Mouse (Mus musculus): ENCODE measurements around the gene Kcnc4. TPM values are rescaled to one million over a fixed set of nuclear protein-coding genes. Genes with fewer than 3 reads are reported as not detected.

The Kcnc4 gene
- 0.53 and 0.76 TPM in 2 replicates for polyA plus RNA-seq (2015; fragmentation: Nextera tagmentation; extraction: Ambion mirVana)

DNA sequence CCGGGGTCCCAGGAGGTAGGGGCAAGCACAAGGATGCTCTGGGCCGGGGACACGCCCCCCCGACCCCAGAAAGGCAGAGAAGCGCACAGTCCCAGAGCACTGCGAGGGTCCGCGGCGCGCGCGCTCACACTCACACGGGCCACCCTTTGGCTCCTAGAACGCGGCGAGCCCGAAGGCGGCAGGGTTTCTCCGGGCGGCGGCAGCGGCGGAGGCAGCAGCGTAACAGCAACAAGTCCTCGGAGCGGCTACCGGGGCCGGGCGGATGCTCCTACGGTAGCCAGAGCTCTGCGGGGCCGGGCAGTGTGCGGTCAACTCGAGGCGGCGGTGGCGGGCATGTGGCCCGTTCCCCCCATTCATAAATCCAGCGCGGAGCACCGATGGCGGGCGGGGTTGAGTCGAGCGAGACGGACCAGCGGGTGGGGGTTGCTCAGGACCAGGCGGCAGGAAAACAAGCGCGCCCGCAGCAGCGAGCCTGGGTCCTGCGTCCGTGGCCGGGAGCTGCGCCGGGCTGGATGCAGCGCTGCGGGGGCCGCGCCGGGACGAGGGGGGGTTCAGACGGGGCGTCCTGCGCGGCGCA is at the start of gene Kcnc4:
TSS of gene Kcnc4 (minus strand) at position 357 of the 577 bp plus-strand sequence.
- no peaks in the 10 kb centered on the region for H3K9me3 ChIP-seq (replicated peaks)
- under 1% methylated on average over 63 of the region's 68 CpGs for WGBS
- H3K4me2 ChIP-seq (replicated peaks): peak within 1 kb of the TSS; percentile 98
- ATAC-seq (ENCODE audit: insufficient number of reproducible peaks, low FRiP score, low TSS enrichment, low read depth): no peak
- H3K27ac ChIP-seq (replicated peaks): no peak within 1 kb of the TSS
- H3K4me3 ChIP-seq (replicated peaks): peak within 1 kb of the TSS; percentile 51
- H3K4me1 ChIP-seq: peaks cover 23% of the 10 kb centered on the region
- 0 out of 2 replicates have a peak within 1 kb of the TSS, but pooled peaks have one; percentile 2 for H3K9ac ChIP-seq
- H3K36me3 ChIP-seq: no peaks in the 10 kb centered on the region
- peaks cover 87% of the 10 kb centered on the region for H3K27me3 ChIP-seq

DNA sequence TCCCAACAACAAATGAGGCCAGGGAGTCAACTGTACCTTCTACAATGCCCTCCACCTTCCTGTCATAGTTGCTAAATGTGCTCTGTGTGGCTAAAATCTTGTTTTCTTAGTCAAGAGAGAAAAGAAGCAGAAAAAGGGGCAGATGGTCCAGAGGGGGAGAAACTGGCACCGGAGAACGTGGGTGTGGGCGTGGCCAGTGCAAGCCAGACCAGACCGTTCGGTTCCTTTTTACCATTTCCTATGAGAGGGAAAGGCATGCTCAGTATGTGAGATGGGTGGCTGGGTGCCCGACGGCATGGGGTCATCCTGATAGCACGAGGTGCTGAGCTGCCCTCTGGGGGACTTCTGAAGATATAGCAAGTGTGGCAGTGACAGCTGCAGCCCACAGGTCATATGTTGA is 49.3 kb upstream of the Kcnc4 start:
- WGBS: 45% methylated on average over 8 of the region's 8 CpGs
- no peak overlapping the region for H3K4me2 ChIP-seq (replicated peaks)
- H3K36me3 ChIP-seq: no peaks in the 10 kb centered on the region
- H3K9me3 ChIP-seq (replicated peaks): no peaks in the 10 kb centered on the region
- no peak overlapping the region for H3K4me3 ChIP-seq (replicated peaks)
- no peak overlapping the region for H3K9ac ChIP-seq
- H3K27me3 ChIP-seq: no peaks in the 10 kb centered on the region
- peaks cover 24% of the 10 kb centered on the region for H3K4me1 ChIP-seq
- no peak overlapping the region for H3K27ac ChIP-seq (replicated peaks)
- no peak for ATAC-seq (ENCODE audit: insufficient number of reproducible peaks, low FRiP score, low TSS enrichment, low read depth)

GRCm38 (mm10) chr3:107507966-107508365 is 48.6 kb upstream of the Kcnc4 start:
- H3K4me2 ChIP-seq (replicated peaks): no peak overlapping the region
- ATAC-seq (ENCODE audit: insufficient number of reproducible peaks, low FRiP score, low TSS enrichment, low read depth): no peak
- peak overlapping the region; percentile 45 for H3K27ac ChIP-seq (replicated peaks)
- H3K36me3 ChIP-seq: no peaks in the 10 kb centered on the region
- no peaks in the 10 kb centered on the region for H3K27me3 ChIP-seq
- H3K4me1 ChIP-seq: peaks cover 24% of the 10 kb centered on the region
- 40% methylated on average over 9 of the region's 9 CpGs for WGBS
- H3K9me3 ChIP-seq (replicated peaks): no peaks in the 10 kb centered on the region
- no peak overlapping the region for H3K9ac ChIP-seq
- H3K4me3 ChIP-seq (replicated peaks): no peak overlapping the region

DNA sequence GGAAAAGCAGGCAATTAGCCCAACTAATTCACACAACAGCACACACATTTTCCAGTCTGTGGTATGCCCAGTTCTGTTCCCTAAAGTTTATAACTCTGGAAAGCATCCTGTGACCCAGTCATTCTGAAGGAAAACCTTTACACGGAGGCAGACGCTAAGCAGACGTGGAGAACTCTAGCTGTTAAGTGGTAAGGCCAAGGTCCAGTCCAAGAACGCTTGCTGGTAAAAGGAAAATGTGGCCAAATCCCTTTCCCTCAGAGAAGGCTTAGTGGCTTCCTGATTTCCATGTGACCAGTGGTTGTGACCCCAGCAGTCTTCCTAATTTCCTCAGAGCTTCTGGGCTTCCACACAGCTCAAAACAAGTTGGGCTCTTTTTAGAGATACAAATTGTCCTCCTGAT is 47.2 kb upstream of the Kcnc4 start:
- H3K9me3 ChIP-seq (replicated peaks): no peaks in the 10 kb centered on the region
- H3K9ac ChIP-seq: no peak overlapping the region
- H3K27me3 ChIP-seq: no peaks in the 10 kb centered on the region
- H3K27ac ChIP-seq (replicated peaks): no peak overlapping the region
- no peaks in the 10 kb centered on the region for H3K36me3 ChIP-seq
- no peak for ATAC-seq (ENCODE audit: insufficient number of reproducible peaks, low FRiP score, low TSS enrichment, low read depth)
- H3K4me1 ChIP-seq: peaks cover 24% of the 10 kb centered on the region
- no peak overlapping the region for H3K4me3 ChIP-seq (replicated peaks)
- no peak overlapping the region for H3K4me2 ChIP-seq (replicated peaks)
- 78% methylated on average over 4 of the region's 4 CpGs for WGBS

DNA sequence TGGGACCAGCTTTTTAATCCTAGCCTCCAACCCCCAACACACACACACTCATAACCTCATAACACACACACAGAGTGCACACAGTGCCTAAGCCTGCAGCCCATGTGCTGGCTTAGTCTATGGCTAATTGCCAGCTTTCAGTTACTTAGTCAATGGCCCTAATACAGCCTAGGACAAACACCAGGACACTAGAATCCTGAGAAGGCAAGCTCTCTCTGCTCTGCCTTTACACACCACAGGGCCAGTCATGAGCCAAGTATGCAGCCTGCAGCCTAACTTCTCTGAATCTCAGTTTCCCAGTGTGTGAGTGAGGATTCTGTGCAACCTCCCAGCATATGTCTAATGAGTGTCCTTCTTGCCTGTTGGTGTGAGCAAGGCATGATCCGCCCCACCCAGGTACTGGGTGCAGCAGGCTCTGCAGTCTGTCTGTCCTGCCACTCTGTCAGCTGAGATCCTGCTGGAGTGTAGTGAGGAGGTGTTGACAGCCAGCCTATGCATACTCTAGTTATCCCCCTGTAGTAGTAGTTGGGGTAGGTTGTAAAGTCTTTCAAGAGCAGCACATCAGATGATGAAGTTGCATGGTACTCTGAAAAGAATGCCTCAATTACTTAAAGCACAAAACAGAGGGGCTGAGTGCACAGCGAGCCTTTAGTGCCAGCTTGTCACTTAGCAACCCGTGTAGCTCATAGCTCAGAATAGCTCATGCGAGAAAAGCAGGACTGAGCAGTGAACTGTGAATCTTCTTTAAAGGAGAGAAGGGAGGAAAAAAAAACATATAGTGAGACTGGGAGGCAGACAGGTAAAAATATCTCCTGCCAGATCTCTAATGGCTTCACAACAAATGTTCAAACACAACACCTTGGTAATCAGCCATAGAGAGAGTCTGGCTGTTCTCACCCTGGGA is 46.4 kb upstream of the Kcnc4 start:
- 50% methylated on average over 4 of the region's 4 CpGs for WGBS
- no peaks in the 10 kb centered on the region for H3K36me3 ChIP-seq
- H3K27ac ChIP-seq (replicated peaks): no peak overlapping the region
- H3K4me2 ChIP-seq (replicated peaks): no peak overlapping the region
- H3K27me3 ChIP-seq: no peaks in the 10 kb centered on the region
- H3K9ac ChIP-seq: no peak overlapping the region
- H3K4me3 ChIP-seq (replicated peaks): no peak overlapping the region
- H3K4me1 ChIP-seq: peaks cover 27% of the 10 kb centered on the region
- no peak for ATAC-seq (ENCODE audit: insufficient number of reproducible peaks, low FRiP score, low TSS enrichment, low read depth)
- H3K9me3 ChIP-seq (replicated peaks): no peaks in the 10 kb centered on the region

DNA sequence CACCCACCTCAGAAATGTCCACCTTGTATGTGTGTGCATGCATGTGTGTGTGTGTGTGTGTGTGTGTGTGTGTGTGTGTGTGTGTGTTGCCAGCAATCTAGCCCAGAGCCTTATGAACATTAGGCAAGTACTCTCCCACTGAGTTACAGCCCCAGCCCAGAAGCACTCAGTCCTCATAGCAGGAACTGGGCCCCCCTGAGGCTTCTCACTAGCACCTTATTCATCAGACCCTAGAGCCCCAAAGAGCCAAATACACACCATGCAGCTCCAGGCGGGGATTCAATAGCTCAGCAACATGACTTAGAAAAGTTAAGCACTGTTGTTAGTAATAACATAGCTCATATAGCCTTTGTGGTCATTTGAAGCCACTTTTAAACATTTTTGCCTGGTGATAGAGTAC is 45.2 kb upstream of the Kcnc4 start:
- Histone ChIP-seq H3K9ac (no peak overlapping the region), H3K27ac (replicated peaks) (no peak overlapping the region), H3K27me3 (no peaks in the 10 kb centered on the region), H3K4me1 (peaks cover 27% of the 10 kb centered on the region), H3K36me3 (peaks cover 8% of the 10 kb centered on the region; the same call in 1 of the 2 replicates), H3K4me2 (replicated peaks) (no peak overlapping the region), H3K4me3 (replicated peaks) (no peak overlapping the region), H3K9me3 (replicated peaks) (no peaks in the 10 kb centered on the region)
- WGBS: 69% methylated on average over 1 of the region's 1 CpGs
- no peak for ATAC-seq (ENCODE audit: insufficient number of reproducible peaks, low FRiP score, low TSS enrichment, low read depth)

GRCm38 (mm10) chr3:107503716-107504115 is 44.4 kb upstream of the Kcnc4 start:
- no peak overlapping the region for H3K4me2 ChIP-seq (replicated peaks)
- no peak overlapping the region for H3K27ac ChIP-seq (replicated peaks)
- H3K9ac ChIP-seq: no peak overlapping the region
- H3K27me3 ChIP-seq: no peaks in the 10 kb centered on the region
- H3K4me3 ChIP-seq (replicated peaks): no peak overlapping the region
- no peaks in the 10 kb centered on the region for H3K9me3 ChIP-seq (replicated peaks)
- peaks cover 25% of the 10 kb centered on the region for H3K4me1 ChIP-seq
- H3K36me3 ChIP-seq: peaks cover 8% of the 10 kb centered on the region; the same call in 1 of the 2 replicates
- ATAC-seq (ENCODE audit: insufficient number of reproducible peaks, low FRiP score, low TSS enrichment, low read depth): no peak
- WGBS: 64% methylated on average over 2 of the region's 2 CpGs

- Histone ChIP-seq H3K4me3 (replicated peaks) (no peak overlapping the region), H3K27ac (replicated peaks) (no peak overlapping the region), H3K36me3 (peaks cover 8% of the 10 kb centered on the region; the same call in 1 of the 2 replicates), H3K4me2 (replicated peaks) (no peak overlapping the region), H3K4me1 (peaks cover 14% of the 10 kb centered on the region), H3K9ac (no peak overlapping the region), H3K9me3 (replicated peaks) (no peaks in the 10 kb centered on the region), H3K27me3 (no peaks in the 10 kb centered on the region)
- 52% methylated on average over 7 of the region's 7 CpGs for WGBS
- ATAC-seq (ENCODE audit: insufficient number of reproducible peaks, low FRiP score, low TSS enrichment, low read depth): no peak
These were observed 42.4 kb upstream of the Kcnc4 start for GRCm38 (mm10) chr3:107501702-107502151.

GRCm38 (mm10) chr3:107500301-107500700 is 40.9 kb upstream of the Kcnc4 start:
- Histone ChIP-seq H3K4me1 (peaks cover 10% of the 10 kb centered on the region), H3K9me3 (replicated peaks) (no peaks in the 10 kb centered on the region), H3K4me2 (replicated peaks) (no peak overlapping the region), H3K4me3 (replicated peaks) (no peak overlapping the region), H3K36me3 (peaks cover 8% of the 10 kb centered on the region; the same call in 1 of the 2 replicates), H3K27ac (replicated peaks) (no peak overlapping the region), H3K27me3 (no peaks in the 10 kb centered on the region), H3K9ac (no peak overlapping the region)
- no peak for ATAC-seq (ENCODE audit: insufficient number of reproducible peaks, low FRiP score, low TSS enrichment, low read depth)
- WGBS: 90% methylated on average over 11 of the region's 11 CpGs

GRCm38 (mm10) chr3:107496086-107496850 is 36.9 kb upstream of the Kcnc4 start:
- no peak overlapping the region for H3K9ac ChIP-seq
- no peak overlapping the region for H3K4me3 ChIP-seq (replicated peaks)
- WGBS: 68% methylated on average over 13 of the region's 13 CpGs
- no peaks in the 10 kb centered on the region for H3K9me3 ChIP-seq (replicated peaks)
- peaks cover 28% of the 10 kb centered on the region for H3K4me1 ChIP-seq
- no peaks in the 10 kb centered on the region for H3K27me3 ChIP-seq
- ATAC-seq (ENCODE audit: insufficient number of reproducible peaks, low FRiP score, low TSS enrichment, low read depth): no peak
- H3K27ac ChIP-seq (replicated peaks): no peak overlapping the region
- peaks cover 8% of the 10 kb centered on the region; the same call in 1 of the 2 replicates for H3K36me3 ChIP-seq
- H3K4me2 ChIP-seq (replicated peaks): no peak overlapping the region

DNA sequence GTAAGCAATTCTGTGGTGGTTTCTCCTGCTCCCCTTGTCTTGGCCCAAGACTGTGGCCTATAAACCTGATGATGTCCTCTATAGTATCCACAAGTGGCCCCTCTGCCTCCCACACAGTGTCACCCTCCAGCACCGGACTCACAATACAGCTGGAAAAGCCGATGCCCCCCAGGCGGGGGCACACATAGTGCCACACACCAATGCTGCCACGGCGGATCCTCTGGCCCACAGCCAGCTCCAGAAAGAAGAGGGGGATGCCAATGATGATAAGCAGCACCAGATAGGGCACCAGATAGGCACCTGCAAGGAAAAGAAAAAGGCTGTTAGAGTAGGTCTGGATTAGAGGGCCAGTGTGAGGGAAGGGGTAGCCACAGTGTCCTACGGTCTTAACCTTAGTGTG is 36.2 kb upstream of the Kcnc4 start:
- Histone ChIP-seq H3K27ac (replicated peaks) (no peak overlapping the region), H3K36me3 (peaks cover 7% of the 10 kb centered on the region; the same call in 1 of the 2 replicates), H3K27me3 (no peaks in the 10 kb centered on the region), H3K4me2 (replicated peaks) (no peak overlapping the region), H3K9me3 (replicated peaks) (no peaks in the 10 kb centered on the region), H3K4me3 (replicated peaks) (no peak overlapping the region), H3K4me1 (peaks cover 34% of the 10 kb centered on the region), H3K9ac (no peak overlapping the region)
- ATAC-seq (ENCODE audit: insufficient number of reproducible peaks, low FRiP score, low TSS enrichment, low read depth): no peak
- WGBS: 96% methylated on average over 6 of the region's 6 CpGs
